Mouse (Mus musculus) hindlimb bud, embryonic 11.5 days (tissue): ENCODE data around the gene Ubr2.

Experiments used
- DNase-seq: peaks from one replicate; pipeline ENCODE4 v3.0.0-alpha.2; 2012; ENCODE audit warnings: low read depth, low spot score; ENCODE audit errors: extremely low spot score

Gene Ubr2

GRCm38 (mm10) chr17:47005741-47006405, 4.5 kb downstream of the Ubr2 start:
- no peak for DNase-seq

GRCm38 (mm10) chr17:47003305-47003704, 7.1 kb downstream of the Ubr2 start:
- no peak for DNase-seq

- DNase-seq, result no peak
These were observed 8.0 kb downstream of the Ubr2 start for GRCm38 (mm10) chr17:47002401-47002800.

GRCm38 (mm10) chr17:46998840-46999239, 11.5 kb downstream of the Ubr2 start:
- no peak for DNase-seq

GRCm38 (mm10) chr17:46996484-46996883, 13.9 kb downstream of the Ubr2 start:
- no peak for DNase-seq

GRCm38 (mm10) chr17:46995621-46996020, 14.7 kb downstream of the Ubr2 start:
- DNase-seq, result no peak

GRCm38 (mm10) chr17:46994641-46995398, 15.5 kb downstream of the Ubr2 start:
- no peak for DNase-seq

- DNase-seq, result no peak
These were observed 16.7 kb downstream of the Ubr2 start for GRCm38 (mm10) chr17:46993625-46994024.

GRCm38 (mm10) chr17:46987631-46988030, 22.7 kb downstream of the Ubr2 start:
- no peak for DNase-seq

- no peak for DNase-seq
These were observed 30.3 kb downstream of the Ubr2 start for GRCm38 (mm10) chr17:46980050-46980449.

- DNase-seq, result peak; percentile 37
These were observed 35.2 kb downstream of the Ubr2 start for GRCm38 (mm10) chr17:46975183-46975582.

GRCm38 (mm10) chr17:46972603-46973002, 37.8 kb downstream of the Ubr2 start:
- DNase-seq, result no peak

- no peak for DNase-seq
These were observed 43.5 kb downstream of the Ubr2 start for GRCm38 (mm10) chr17:46966892-46967291.

GRCm38 (mm10) chr17:46963186-46963585, 47.2 kb downstream of the Ubr2 start:
- no peak for DNase-seq

- no peak for DNase-seq
These were observed 48.2 kb downstream of the Ubr2 start for GRCm38 (mm10) chr17:46962153-46962552.

- DNase-seq, result no peak
These were observed 50.1 kb downstream of the Ubr2 start for GRCm38 (mm10) chr17:46960216-46960615.

- DNase-seq, result no peak
These were observed 52.3 kb downstream of the Ubr2 start for GRCm38 (mm10) chr17:46958045-46958444.

GRCm38 (mm10) chr17:46946276-46946675, 64.1 kb downstream of the Ubr2 start:
- DNase-seq, result no peak

- no peak for DNase-seq
These were observed 67.9 kb downstream of the Ubr2 start for GRCm38 (mm10) chr17:46942421-46942820.

GRCm38 (mm10) chr17:46940461-46940860, 69.9 kb downstream of the Ubr2 start:
- no peak for DNase-seq

- DNase-seq, result peak; percentile 10
These were observed 76.6 kb downstream of the Ubr2 start for GRCm38 (mm10) chr17:46933557-46934348.

- no peak for DNase-seq
These were observed 77.4 kb downstream of the Ubr2 start for GRCm38 (mm10) chr17:46932961-46933360.
